Mouse (Mus musculus): ENCODE data around the gene Pigyl. TPM values are rescaled to one million over a fixed set of nuclear protein-coding genes. Genes with fewer than 3 reads are reported as not detected.
A peak's percentile ranks its signal among the peaks of the same experiment; 100 is the strongest.

Pigyl gene
- total RNA-seq, 2 experiments from 2014 or later, result 35.3 to 35.6 TPM

DNA sequence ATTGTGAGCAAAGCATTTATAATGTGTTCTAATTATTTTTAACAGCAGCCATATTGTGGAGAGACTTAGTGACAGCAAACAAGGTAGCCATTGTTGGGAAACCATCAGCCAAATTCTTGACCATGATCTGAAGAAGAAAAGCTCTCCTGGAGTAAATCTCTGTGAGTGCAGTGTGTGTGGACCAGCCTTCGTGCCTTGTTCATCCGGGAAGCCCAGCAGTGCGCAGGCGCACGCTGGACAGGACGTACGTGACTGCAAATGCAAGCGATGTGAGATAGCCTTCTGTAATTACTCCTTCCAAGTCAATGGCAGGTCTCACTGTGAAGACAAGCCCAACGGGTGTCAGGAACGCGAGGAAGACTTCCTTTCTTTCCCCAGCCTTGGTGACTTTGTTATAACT, 12.7 kb downstream of the Pigyl start:
- intact Hi-C loops (cut with DNase I), result no loop called here
- no peak for DNase-seq

DNA sequence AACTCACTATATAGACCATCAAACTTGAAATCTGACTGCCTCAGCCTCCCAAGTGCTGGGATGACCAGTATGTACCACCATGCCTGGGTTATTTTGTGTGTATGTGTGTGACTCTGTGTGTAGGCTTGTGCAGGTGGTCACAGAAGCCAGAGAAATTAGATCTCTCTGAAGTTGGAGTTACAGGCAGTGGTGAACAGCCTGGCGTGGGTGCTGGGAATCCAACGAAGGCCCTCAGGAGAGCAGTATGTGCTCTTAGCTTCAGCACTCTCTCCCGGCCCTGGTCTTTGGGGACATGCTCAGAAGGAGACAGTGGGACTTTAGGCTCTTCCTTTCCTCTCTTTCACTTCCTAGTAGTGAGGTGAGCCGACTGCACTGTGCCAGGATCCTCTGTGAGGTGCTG, 15.7 kb downstream of the Pigyl start:
- no peak for DNase-seq
- intact Hi-C loops (cut with DNase I), result no loop called here

DNA sequence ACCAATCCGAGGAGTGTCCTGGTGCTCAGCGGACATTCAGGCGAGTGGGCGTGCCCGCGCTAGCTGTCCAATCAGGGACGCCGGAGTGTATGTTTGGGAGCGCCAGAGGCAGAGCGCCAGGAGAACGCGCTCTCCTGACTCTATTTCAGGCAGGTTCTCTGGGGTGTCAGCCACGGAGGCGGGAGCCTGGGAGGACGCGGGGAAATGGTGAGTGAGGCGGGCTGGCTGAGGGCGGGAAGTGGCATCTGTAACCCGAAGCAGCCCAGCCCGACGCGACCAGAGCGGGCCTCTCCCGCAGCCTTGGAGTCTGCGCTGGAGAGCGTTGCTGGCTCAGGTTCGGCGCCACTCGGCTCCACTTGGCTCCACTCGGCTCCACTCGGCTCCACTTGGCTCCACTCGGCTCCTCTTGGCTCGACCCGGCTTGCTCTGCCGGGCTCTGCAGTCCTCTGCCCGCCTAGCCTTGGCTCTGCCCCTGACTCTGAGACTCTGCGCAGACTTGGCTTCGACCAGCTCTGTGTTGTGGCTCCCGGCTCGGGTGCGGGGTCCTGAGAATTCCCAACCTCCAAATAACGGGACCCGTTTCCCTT, 31.5 kb downstream of the Pigyl start, which contains the start of gene Zfp872:
Zfp872 (plus strand) TSS at position 66 of the 587 bp plus-strand sequence.
- intact Hi-C loops (cut with DNase I), result no loop called here
- peak; percentile 45 to 48 for DNase-seq

DNA sequence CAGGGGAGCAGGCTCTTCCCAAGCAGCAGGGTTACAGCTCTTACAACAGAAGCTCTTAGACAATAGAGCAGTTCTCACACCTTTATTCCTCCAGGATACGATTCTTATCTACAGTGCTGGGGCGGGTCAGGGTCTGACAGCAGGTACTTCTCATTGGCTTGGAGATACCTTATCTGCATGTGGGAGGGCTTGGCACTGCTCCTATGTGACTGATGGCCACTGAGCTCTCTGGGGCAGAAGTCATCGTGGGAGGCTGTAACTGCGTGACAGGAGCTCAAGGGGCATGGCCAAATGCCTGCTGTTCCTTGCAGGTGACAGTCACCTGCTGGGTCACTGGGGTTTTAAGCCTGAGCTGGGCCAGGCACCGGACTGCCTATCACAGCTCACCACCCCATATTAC, 39.8 kb downstream of the Pigyl start:
- intact Hi-C loops (cut with DNase I), result no loop called here
- no peak for DNase-seq

Small RNA genes lying within 50 kb of the gene (microRNA-seq; reads per million reads assigned to microRNA genes)
- gene Mir7084, result 0 to 0.70 reads per million in 2 experiments

Other genes with a start within 250 kb of the Pigyl start
- 10 to 100 TPM; 10.3 to 12.6 TPM for gene Rab3d, start 238.7 kb upstream of the Pigyl start, total RNA-seq (2021)
- 1 to 10 TPM in 1 of 2 experiments, under 1 TPM in 1; 0.74 to 1.0 TPM for gene Ccdc159, start 229.4 kb upstream of the Pigyl start, total RNA-seq (2021)
- gene Tmem205, start 229.3 kb upstream of the Pigyl start, total RNA-seq (2021), result 10 to 100 TPM; 24.3 to 28.6 TPM
- 1 to 10 TPM; 2.2 to 2.4 TPM for gene Plppr2, start 219.8 kb upstream of the Pigyl start, total RNA-seq (2021)
- gene Swsap1, start 201.1 kb upstream of the Pigyl start, total RNA-seq (2021), result 1 to 10 TPM; 8.7 TPM
- 1 to 10 TPM; 3.1 to 4.0 TPM for gene Epor, start 193.3 kb upstream of the Pigyl start, total RNA-seq (2021)
- 1 to 10 TPM; 1.3 to 1.4 TPM for gene Rgl3, start 167.4 kb upstream of the Pigyl start, total RNA-seq (2021)
- not detected for gene Ccdc151, start 154.2 kb upstream of the Pigyl start, total RNA-seq (2021)
- 10 to 100 TPM; 67.7 to 73.7 TPM for gene Prkcsh, start 154.0 kb upstream of the Pigyl start, total RNA-seq (2021)
- gene Elavl3, start 104.8 kb upstream of the Pigyl start, total RNA-seq (2021), result under 1 TPM; 0.26 to 0.47 TPM
- gene Gm49318, start 85.6 kb upstream of the Pigyl start, total RNA-seq (2021), result under 1 TPM in 1 of 2 experiments, not detected in 1; 0.64 TPM
- 1 to 10 TPM; 5.9 to 7.3 TPM for gene Zfp653, start 85.5 kb upstream of the Pigyl start, total RNA-seq (2021)
- 10 to 100 TPM; 79.0 to 82.6 TPM for gene Ecsit, start 71.4 kb upstream of the Pigyl start, total RNA-seq (2021)
- 1 to 10 TPM; 8.2 to 9.7 TPM for gene Cnn1, start 57.6 kb upstream of the Pigyl start, total RNA-seq (2021)
- gene Elof1, start 39.7 kb upstream of the Pigyl start, total RNA-seq (2021), result 10 to 100 TPM; 43.5 to 44.0 TPM
- gene Acp5, start 21.1 kb upstream of the Pigyl start, total RNA-seq (2021), result 1 to 10 TPM; 1.8 to 2.8 TPM
- gene Zfp872, start 31.2 kb downstream of the Pigyl start, total RNA-seq (2021), result under 1 TPM; 0.17 to 0.20 TPM
- gene Zfp809, start 68.9 kb downstream of the Pigyl start, total RNA-seq (2021), result 10 to 100 TPM; 26.9 to 35.2 TPM
- gene Zfp599, start 103.0 kb downstream of the Pigyl start, total RNA-seq (2021), result 1 to 10 TPM in 1 of 2 experiments, under 1 TPM in 1; 0.97 to 1.2 TPM
- gene Zfp810, start 150.8 kb downstream of the Pigyl start, total RNA-seq (2021), result 10 to 100 TPM; 12.3 to 13.9 TPM
- 10 to 100 TPM; 20.3 to 25.2 TPM for gene Anln, start 232.3 kb downstream of the Pigyl start, total RNA-seq (2021)

Measured in heart, postnatal 10 days (tissue).